Mouse (Mus musculus): ENCODE results near the gene Egfr. TPM values are rescaled to one million over a fixed set of nuclear protein-coding genes. Genes with fewer than 3 reads are reported as not detected.

Egfr gene
- polyA plus RNA-seq, 1 experiment from 2014 or later, result 3.8 TPM

DNA sequence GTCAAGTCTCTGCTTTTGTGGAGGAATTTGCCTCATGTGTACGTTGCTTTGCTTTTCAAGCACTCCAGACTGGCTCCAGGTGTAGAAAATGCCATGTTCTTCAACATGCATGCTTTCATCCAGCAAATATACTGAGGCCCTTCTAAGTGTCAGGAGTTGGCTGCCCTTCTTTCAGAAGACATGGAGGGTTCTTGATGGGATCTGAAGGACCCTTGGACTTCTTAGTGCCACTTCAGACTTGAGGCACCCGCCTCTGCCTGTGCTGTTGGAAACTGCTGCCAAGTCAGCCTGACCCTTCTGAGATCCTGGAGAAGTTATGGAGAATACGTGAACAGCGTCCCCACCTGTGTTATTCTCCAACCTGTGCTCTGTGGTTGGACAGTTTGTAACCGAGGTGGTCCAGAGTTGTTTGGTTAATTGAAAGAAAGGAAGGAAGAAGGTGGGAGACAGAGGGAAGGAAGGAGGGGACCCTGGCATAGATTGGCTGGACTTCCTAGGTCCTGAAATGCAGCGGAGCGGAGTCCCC lies 483 bp upstream of the Egfr start:
- Histone ChIP-seq H3K27ac (ENCODE audit: low read depth, low read length) (no peak overlapping the region), H3K36me3 (ENCODE audit: control insufficient read depth, insufficient read depth, low read length) (no peaks in the 10 kb centered on the region), H3K4me1 (replicated peaks; ENCODE audit: control insufficient read depth, insufficient read depth, low read length) (no peaks in the 10 kb centered on the region), H3K27me3 (ENCODE audit: control insufficient read depth, insufficient read depth, low read length) (peaks cover 19% of the 10 kb centered on the region), H3K4me3 (ENCODE audit: low read depth, low read length) (peak overlapping the region; percentile 55), H3K9ac (ENCODE audit: low read depth, low read length) (no peak overlapping the region), H3K4me2 (replicated peaks; ENCODE audit: low read depth, low read length) (peak overlapping the region; percentile 99), H3K9me3 (ENCODE audit: control insufficient read depth, low read length) (no peaks in the 10 kb centered on the region)
- DNase-seq (ENCODE audit: low spot score) (no peak), ATAC-seq (ENCODE audit: low FRiP score) (no peak)
- WGBS, result 37% methylated on average over 7 of the region's 7 CpGs

DNA sequence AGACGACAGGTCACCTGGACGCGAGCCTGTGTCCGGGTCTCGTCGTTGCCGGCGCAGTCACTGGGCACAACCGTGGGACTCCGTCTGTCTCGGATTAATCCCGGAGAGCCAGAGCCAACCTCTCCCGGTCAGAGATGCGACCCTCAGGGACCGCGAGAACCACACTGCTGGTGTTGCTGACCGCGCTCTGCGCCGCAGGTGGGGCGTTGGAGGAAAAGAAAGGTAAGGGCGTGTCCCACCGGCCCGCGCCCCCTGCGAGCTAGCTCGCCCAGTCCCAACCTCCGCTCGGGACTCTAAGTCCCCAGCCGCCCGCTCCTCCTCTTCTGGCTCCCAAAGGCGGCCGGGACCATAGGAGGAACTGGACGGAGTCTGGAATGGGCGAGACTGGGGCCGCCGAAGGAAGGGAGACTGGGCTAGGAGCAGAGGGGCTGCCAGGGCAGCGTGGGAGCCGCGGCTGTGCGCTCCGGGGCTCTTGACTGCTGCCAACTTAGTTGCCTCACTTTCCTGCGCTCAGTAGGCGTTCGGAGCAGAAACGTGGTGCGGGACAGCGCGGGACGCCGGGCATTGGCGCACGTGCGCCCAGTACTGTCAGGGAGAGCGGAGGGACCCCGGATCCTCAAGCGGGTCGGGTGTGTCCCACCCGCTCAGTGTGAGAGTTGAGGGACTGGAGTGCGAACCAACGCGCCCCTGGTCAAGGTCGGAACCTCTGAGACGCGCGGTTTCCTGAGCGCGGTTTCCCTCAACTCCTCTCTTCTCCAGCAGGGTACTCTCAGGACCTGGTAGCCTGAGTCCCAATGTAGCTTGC lies 548 bp downstream of the Egfr start:
- Histone ChIP-seq H3K9ac (ENCODE audit: low read depth, low read length) (peak overlapping the region; percentile 40; the same call in 1 of the 2 replicates), H3K27me3 (ENCODE audit: control insufficient read depth, insufficient read depth, low read length) (peaks cover 19% of the 10 kb centered on the region), H3K4me2 (replicated peaks; ENCODE audit: low read depth, low read length) (peak overlapping the region; percentile 99), H3K4me3 (ENCODE audit: low read depth, low read length) (peak overlapping the region; percentile 55), H3K4me1 (replicated peaks; ENCODE audit: control insufficient read depth, insufficient read depth, low read length) (no peaks in the 10 kb centered on the region), H3K27ac (ENCODE audit: low read depth, low read length) (no peak overlapping the region), H3K36me3 (ENCODE audit: control insufficient read depth, insufficient read depth, low read length) (no peaks in the 10 kb centered on the region), H3K9me3 (ENCODE audit: control insufficient read depth, low read length) (no peaks in the 10 kb centered on the region)
- DNase-seq (ENCODE audit: low spot score) (peak; percentile 58), ATAC-seq (ENCODE audit: low FRiP score) (peak; percentile 76)
- under 1% methylated on average over 68 of the region's 68 CpGs for WGBS

DNA sequence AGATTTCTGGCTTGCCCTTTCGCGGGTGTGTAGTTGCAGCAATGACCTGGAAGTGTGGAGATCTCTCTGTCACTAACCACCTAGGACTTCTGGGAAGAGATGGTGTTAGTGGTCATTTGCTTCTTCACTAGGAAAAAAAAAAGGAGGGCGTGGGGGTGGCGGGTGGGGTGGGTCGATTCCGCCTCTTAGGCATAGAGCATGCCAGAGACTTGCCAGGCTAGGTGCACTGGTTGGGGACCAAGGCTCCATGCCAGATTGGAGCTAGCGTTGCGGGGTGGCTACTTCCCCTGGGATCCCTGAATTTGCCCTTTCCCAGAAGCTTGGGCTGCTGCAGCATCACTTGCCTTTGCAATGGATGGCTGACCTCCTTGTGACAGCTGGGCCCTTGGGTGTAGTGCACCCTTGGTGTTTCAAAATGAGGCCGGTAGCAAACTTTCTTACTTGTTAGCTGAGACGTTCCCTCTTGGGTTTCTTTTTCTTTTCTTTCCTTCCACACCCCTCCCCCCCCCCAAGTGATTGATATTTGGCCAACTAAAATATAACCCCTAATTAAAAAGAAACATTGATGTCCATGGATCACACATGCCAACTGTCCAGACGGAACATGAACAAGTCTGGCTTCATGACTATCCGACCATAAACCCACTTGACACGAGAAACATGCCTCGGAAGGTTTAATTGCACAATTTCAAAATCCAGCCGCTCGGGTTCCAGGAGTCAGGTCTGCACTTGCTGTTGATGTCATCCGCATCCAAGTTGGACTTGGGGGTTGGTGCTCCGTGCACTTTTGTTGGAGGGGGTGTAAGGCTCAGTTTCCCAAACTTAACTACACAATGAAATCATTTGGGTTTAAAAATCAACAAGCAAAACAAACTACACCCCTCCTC lies 1.4 kb downstream of the Egfr start:
- Histone ChIP-seq H3K4me3 (ENCODE audit: low read depth, low read length) (peak overlapping the region; percentile 55), H3K27me3 (ENCODE audit: control insufficient read depth, insufficient read depth, low read length) (peaks cover 19% of the 10 kb centered on the region), H3K4me1 (replicated peaks; ENCODE audit: control insufficient read depth, insufficient read depth, low read length) (no peaks in the 10 kb centered on the region), H3K4me2 (replicated peaks; ENCODE audit: low read depth, low read length) (peak overlapping the region; percentile 99), H3K27ac (ENCODE audit: low read depth, low read length) (no peak overlapping the region), H3K36me3 (ENCODE audit: control insufficient read depth, insufficient read depth, low read length) (no peaks in the 10 kb centered on the region), H3K9ac (ENCODE audit: low read depth, low read length) (peak overlapping the region; percentile 40; the same call in 1 of the 2 replicates), H3K9me3 (ENCODE audit: control insufficient read depth, low read length) (no peaks in the 10 kb centered on the region)
- ATAC-seq (ENCODE audit: low FRiP score) (no peak), DNase-seq (ENCODE audit: low spot score) (no peak)
- WGBS, result 43% methylated on average over 18 of the region's 18 CpGs

- H3K4me2 ChIP-seq (replicated peaks; ENCODE audit: low read depth, low read length), result no peak overlapping the region
- no peaks in the 10 kb centered on the region for H3K9me3 ChIP-seq (ENCODE audit: control insufficient read depth, low read length)
- H3K4me3 ChIP-seq (ENCODE audit: low read depth, low read length), result no peak overlapping the region
- DNase-seq (ENCODE audit: low spot score), result no peak
- H3K27ac ChIP-seq (ENCODE audit: low read depth, low read length), result no peak overlapping the region
- ATAC-seq (ENCODE audit: low FRiP score), result no peak
- H3K36me3 ChIP-seq (ENCODE audit: control insufficient read depth, insufficient read depth, low read length), result no peaks in the 10 kb centered on the region
- H3K27me3 ChIP-seq (ENCODE audit: control insufficient read depth, insufficient read depth, low read length), result no peaks in the 10 kb centered on the region
- WGBS, result 95% methylated on average over 6 of the region's 6 CpGs
- no peaks in the 10 kb centered on the region for H3K4me1 ChIP-seq (replicated peaks; ENCODE audit: control insufficient read depth, insufficient read depth, low read length)
- H3K9ac ChIP-seq (ENCODE audit: low read depth, low read length), result no peak overlapping the region
These were observed 7.9 kb downstream of the Egfr start for GRCm38 (mm10) chr11:16759930-16760329.

- Histone ChIP-seq H3K4me1 (replicated peaks; ENCODE audit: control insufficient read depth, insufficient read depth, low read length) (no peaks in the 10 kb centered on the region), H3K9me3 (ENCODE audit: control insufficient read depth, low read length) (no peaks in the 10 kb centered on the region), H3K36me3 (ENCODE audit: control insufficient read depth, insufficient read depth, low read length) (no peaks in the 10 kb centered on the region), H3K4me3 (ENCODE audit: low read depth, low read length) (no peak overlapping the region), H3K27me3 (ENCODE audit: control insufficient read depth, insufficient read depth, low read length) (no peaks in the 10 kb centered on the region), H3K27ac (ENCODE audit: low read depth, low read length) (no peak overlapping the region), H3K4me2 (replicated peaks; ENCODE audit: low read depth, low read length) (no peak overlapping the region), H3K9ac (ENCODE audit: low read depth, low read length) (no peak overlapping the region)
- WGBS, result 85% methylated on average over 2 of the region's 2 CpGs
- ATAC-seq (ENCODE audit: low FRiP score) (no peak), DNase-seq (ENCODE audit: low spot score) (no peak)
These were observed 9.2 kb downstream of the Egfr start for GRCm38 (mm10) chr11:16761184-16761583.

GRCm38 (mm10) chr11:16766038-16766815 lies 14.2 kb downstream of the Egfr start:
- ATAC-seq (ENCODE audit: low FRiP score), result no peak
- WGBS, result 82% methylated on average over 9 of the region's 9 CpGs

GRCm38 (mm10) chr11:16767984-16768383 lies 16.0 kb downstream of the Egfr start:
- Histone ChIP-seq H3K4me1 (replicated peaks; ENCODE audit: control insufficient read depth, insufficient read depth, low read length) (no peaks in the 10 kb centered on the region), H3K27ac (ENCODE audit: low read depth, low read length) (no peak overlapping the region), H3K36me3 (ENCODE audit: control insufficient read depth, insufficient read depth, low read length) (no peaks in the 10 kb centered on the region), H3K9me3 (ENCODE audit: control insufficient read depth, low read length) (no peaks in the 10 kb centered on the region), H3K4me3 (ENCODE audit: low read depth, low read length) (no peak overlapping the region), H3K27me3 (ENCODE audit: control insufficient read depth, insufficient read depth, low read length) (no peaks in the 10 kb centered on the region), H3K9ac (ENCODE audit: low read depth, low read length) (no peak overlapping the region), H3K4me2 (replicated peaks; ENCODE audit: low read depth, low read length) (no peak overlapping the region)
- no peak for ATAC-seq (ENCODE audit: low FRiP score)
- 81% methylated on average over 2 of the region's 2 CpGs for WGBS
- DNase-seq (ENCODE audit: low spot score), result no peak

More at GRCm38 (mm10) chr11:16766038-16766815, 14.2 kb downstream of the Egfr start:
- Histone ChIP-seq H3K4me3 (ENCODE audit: low read depth, low read length) (no peak overlapping the region), H3K4me2 (replicated peaks; ENCODE audit: low read depth, low read length) (no peak overlapping the region), H3K27me3 (ENCODE audit: control insufficient read depth, insufficient read depth, low read length) (no peaks in the 10 kb centered on the region), H3K9ac (ENCODE audit: low read depth, low read length) (no peak overlapping the region), H3K36me3 (ENCODE audit: control insufficient read depth, insufficient read depth, low read length) (no peaks in the 10 kb centered on the region), H3K9me3 (ENCODE audit: control insufficient read depth, low read length) (no peaks in the 10 kb centered on the region), H3K4me1 (replicated peaks; ENCODE audit: control insufficient read depth, insufficient read depth, low read length) (no peaks in the 10 kb centered on the region), H3K27ac (ENCODE audit: low read depth, low read length) (no peak overlapping the region)
- no peak for DNase-seq (ENCODE audit: low spot score)

GRCm38 (mm10) chr11:16769276-16769675 lies 17.3 kb downstream of the Egfr start:
- no peaks in the 10 kb centered on the region for H3K9me3 ChIP-seq (ENCODE audit: control insufficient read depth, low read length)
- H3K9ac ChIP-seq (ENCODE audit: low read depth, low read length), result no peak overlapping the region
- no peak overlapping the region for H3K27ac ChIP-seq (ENCODE audit: low read depth, low read length)
- H3K27me3 ChIP-seq (ENCODE audit: control insufficient read depth, insufficient read depth, low read length), result no peaks in the 10 kb centered on the region
- 89% methylated on average over 4 of the region's 4 CpGs for WGBS
- DNase-seq (ENCODE audit: low spot score), result no peak
- no peaks in the 10 kb centered on the region for H3K36me3 ChIP-seq (ENCODE audit: control insufficient read depth, insufficient read depth, low read length)
- H3K4me3 ChIP-seq (ENCODE audit: low read depth, low read length), result no peak overlapping the region
- H3K4me2 ChIP-seq (replicated peaks; ENCODE audit: low read depth, low read length), result no peak overlapping the region
- ATAC-seq (ENCODE audit: low FRiP score), result no peak
- no peaks in the 10 kb centered on the region for H3K4me1 ChIP-seq (replicated peaks; ENCODE audit: control insufficient read depth, insufficient read depth, low read length)

Data from hindbrain, embryonic 11.5 days (tissue).